Mouse (Mus musculus) cerebellum, adult 8-10 months (tissue): ENCODE measurements at regions not wholly inside any gene's neighbourhood (a gene's known extent, or its start where the extent isn't known, plus 50 kb on each side); places are given as distances from the start of the nearest gene placed in this dataset.

Experiments
- DNase-seq: peaks from one replicate; pipeline ENCODE4 v3.0.0; 2022

- DNase-seq = no peak
These were observed 498.1 kb downstream of the Slc22a22 start for GRCm38 (mm10) chr15:56979353-56979752.

GRCm38 (mm10) chr15:56975446-56976433 is 501.7 kb downstream of the Slc22a22 start:
- no peak for DNase-seq

DNA sequence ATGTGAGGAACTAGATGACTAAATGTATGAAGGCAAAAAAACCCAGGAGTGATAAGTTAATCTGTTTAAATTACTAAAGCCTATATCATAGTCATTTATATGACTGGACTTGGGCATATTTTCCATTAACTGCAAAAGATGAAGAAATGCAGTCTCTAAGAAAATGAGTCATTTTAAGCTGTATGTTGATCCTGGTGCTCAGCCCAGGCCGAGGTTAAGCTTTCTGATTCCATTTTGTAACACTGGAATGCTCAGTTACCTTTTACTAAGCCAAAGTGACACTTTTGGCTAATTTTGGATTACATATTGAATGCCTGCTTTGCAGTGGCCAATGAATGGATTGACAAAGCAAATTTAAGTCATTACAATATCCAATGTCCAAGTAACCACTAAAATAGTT is 507.3 kb downstream of the Slc22a22 start:
- DNase-seq = no peak

DNA sequence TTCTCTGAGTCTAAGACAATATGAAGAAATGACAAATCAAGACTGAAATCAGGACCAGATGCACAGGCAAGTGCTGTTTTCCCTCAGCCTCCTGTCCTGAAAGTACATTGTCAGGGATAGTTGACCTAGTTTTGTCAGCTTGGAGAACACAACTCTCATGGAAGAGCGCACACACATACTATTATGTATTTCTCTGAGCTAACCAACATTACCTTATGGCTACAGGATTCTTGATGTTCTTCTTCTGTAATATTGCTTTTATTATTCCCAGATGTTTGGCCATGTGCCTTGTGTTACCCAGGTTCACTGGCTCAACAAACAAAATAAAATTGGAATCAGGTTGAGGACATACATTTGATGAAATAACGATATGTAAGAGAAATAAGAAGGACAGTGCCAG is 521.1 kb downstream of the Slc22a22 start:
- no peak for DNase-seq

- no peak for DNase-seq
These were observed 525.2 kb downstream of the Slc22a22 start for GRCm38 (mm10) chr15:56952176-56952575.

- no peak for DNase-seq
These were observed 526.6 kb downstream of the Slc22a22 start for GRCm38 (mm10) chr15:56950824-56951223.

GRCm38 (mm10) chr15:56940891-56941290 is 536.5 kb downstream of the Slc22a22 start:
- no peak for DNase-seq

- no peak for DNase-seq
These were observed 580.9 kb downstream of the Slc22a22 start for GRCm38 (mm10) chr15:56896553-56896952.

GRCm38 (mm10) chr15:56881501-56881900 is 595.9 kb downstream of the Slc22a22 start:
- DNase-seq = no peak

DNA sequence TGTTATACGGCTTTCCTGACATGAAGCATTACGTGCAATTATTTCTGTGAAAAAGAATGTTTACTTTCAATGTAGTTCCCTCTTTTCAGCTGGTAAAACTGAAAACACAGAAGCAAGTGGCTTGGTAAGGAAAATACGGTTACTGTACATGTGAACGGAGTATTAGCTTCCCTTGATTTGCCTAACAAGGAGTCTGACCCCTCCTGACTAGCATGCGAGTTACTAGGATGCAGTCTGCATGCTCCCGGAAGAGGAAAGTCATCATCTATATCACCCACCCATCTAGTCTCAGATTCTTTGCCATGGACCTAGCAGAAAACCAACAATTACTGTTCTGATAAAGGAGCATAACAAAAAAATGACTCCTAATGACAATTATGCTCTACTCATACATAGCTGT is 611.5 kb downstream of the Slc22a22 start:
- no peak for DNase-seq

DNA sequence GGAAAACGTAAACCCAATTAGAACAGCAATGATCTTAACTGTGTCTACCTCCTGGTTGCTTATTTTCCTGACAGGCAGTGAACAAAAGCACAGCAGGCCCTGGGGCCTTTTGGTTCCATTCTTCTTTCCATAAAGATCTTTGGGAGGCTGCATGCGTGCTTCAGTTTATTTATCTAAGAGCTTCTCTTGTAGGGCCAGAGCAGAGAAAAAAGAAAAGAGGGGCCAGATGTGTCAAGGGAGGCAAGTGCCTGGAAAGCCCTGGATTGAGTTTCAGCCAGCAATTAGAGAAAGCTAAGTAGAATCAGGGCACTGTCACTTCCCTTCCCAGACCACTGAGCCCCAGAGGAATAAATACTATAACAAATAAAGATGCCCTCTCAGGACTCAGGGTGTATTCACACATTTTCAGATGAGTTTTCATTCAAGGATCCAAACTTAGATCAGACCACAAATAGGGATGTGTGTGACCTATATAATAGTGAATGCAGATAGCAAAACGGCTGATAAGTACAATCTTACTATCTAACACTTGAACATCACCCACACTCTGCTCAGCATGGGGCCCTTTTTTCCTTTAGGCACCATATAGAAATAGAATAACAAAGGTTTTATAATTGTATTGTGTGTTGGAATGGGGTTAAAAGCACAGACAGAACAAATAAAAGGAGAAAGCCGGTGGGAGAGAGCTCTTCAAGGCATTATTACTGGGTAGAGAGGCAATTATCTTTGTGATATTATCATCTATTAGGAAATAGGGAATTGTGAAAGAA is 612.2 kb downstream of the Slc22a22 start:
- no peak for DNase-seq

DNA sequence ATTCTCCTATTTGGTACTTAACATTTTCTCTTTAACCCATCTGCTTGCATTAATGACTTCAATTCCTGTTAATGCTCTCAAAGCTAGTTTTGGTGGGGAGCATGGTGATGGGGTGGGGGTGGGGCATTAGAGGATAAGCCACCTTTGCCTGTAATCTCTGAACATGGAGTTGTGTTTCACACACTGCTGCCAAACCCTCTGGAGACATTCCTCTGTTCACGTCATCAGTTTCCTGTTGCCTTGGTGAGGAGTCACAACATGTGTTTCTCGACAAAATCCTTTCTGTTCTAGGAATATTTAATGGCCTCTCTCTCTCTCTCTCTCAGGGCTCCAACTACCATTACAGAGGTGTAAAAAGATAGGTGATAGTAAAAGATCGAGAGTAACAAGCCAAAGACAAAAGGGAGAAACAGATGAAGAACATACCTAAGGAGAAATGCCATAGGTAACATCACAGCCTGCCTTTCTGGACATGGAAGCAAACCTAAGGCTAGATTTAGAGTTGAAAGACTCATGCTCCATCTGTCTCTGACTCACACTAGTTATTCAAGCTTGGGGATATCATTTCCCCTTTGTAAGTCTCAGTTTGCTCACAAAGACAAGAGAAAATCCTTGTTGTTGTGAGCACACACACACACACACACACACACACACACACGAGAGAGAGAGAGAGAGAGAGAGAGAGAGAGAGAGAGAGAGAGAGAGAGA is 618.6 kb downstream of the Slc22a22 start:
- no peak for DNase-seq

DNA sequence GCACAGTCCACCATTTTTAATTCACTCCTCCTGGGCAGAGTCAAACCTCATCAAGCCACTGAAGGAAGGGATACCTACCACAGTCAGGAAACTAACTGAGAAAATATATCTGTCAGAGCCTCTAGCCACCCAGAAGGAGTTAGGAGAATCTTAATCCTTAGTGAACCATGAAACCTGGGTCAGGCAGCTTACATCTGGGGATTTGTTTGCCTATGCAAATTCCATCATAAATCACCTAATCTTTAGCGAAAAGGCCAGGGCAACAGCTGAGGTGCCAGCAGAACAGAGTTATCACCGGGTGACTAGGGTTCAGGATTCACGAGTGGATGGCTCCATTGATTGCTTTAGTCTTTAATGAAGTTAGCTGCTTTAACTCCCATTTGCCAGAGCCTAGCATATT is 619.3 kb downstream of the Slc22a22 start:
- DNase-seq = no peak

DNA sequence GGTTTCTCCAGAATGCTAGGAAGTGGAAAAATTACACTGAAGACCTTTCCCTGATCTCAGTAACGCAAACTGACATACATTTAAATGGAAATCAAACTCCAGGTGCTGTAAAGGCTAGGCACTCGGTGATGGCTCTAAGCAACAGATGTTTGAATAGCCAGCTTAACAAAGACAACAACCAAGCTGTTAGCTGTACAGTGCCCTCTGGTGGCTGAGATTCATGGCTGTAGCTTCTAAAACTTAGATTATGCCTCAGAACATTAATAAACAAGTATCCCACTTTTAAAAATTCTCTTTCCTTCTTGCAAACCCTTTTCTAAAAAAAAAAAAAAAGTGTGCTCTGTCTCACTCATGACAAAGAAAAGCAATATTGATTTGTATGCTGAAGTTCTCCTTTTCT is 621.4 kb downstream of the Slc22a22 start:
- DNase-seq = peak; percentile 3

- DNase-seq = no peak
These were observed 624.3 kb downstream of the Slc22a22 start for GRCm38 (mm10) chr15:56853106-56853505.

DNA sequence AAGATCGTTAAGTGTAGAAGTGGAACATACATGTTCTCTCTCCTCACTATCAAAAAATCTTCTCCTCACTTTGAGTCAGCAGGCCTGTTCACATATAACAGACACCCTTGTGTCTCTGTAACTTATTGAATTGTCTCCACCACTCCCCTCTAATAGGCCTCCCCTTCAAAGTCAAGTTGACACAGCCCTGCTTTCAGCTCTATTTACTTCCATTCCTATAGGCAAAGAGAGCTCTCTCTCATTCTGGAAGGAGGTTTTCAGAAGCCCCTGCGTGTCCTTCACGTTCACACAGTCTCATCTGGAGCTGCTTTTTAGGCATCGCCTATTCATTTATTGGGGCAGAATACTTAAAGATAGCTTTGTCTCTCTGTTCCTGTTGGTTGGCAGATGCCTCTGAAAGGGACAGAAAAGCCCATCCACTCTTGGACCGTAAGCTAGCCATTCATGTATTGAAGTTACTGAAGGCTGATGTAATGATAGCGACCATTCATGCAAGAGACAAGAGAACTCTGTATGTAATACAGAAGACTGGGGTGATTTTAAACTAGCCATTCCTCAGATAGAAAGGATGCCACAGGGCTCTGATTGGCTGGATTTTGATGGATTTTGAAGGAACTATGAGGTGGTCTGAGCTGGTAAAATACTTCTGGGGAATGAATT is 629.8 kb downstream of the Slc22a22 start:
- DNase-seq = no peak

- no peak for DNase-seq
These were observed 632.9 kb downstream of the Slc22a22 start for GRCm38 (mm10) chr15:56844574-56844973.

GRCm38 (mm10) chr15:56841516-56841915 is 635.9 kb downstream of the Slc22a22 start:
- no peak for DNase-seq

DNA sequence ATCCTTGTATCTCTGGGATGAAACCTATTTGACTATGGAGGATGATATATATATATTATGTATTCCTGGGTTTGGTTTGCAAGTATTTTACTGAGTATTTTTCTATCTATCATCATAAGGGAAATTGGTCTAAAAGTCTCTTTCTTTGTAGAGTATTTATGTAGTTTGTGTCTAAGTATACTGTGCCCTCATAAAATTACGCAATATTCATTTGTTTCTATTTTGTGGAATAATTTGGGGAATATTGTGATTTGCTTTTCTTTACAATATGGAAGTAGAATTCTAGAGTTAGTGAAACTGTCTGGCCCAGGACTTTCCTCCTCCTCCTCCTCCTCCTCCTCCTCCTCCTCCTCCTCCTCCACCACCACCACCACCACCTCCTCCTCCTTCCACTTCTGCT is 640.1 kb downstream of the Slc22a22 start:
- DNase-seq = no peak

- DNase-seq = no peak
These were observed 642.8 kb downstream of the Slc22a22 start for GRCm38 (mm10) chr15:56834621-56835020.

DNA sequence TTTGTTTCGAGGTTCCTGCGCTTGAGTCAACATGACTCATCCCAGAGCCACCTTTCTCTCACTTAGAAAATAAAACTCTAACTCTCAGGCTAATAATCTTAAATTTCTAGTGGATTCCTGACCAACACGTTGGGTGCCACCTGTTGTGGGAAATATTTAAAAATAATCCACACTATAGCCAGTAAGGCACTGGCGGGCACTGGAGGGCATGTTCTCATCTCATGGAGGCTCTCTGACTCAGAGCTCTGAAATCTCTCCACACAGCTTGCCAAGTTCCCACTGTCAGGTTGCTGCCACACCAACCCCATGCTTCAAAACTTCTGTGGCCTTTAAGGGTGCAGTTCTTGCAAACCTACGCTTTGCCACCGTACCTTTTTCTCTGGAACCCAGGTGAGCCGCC is 644.8 kb downstream of the Slc22a22 start:
- no peak for DNase-seq

- no peak for DNase-seq
These were observed 656.3 kb downstream of the Slc22a22 start for GRCm38 (mm10) chr15:56820977-56821579.
